Mouse (Mus musculus): ENCODE measurements around the gene Ubac2.
"Not testable (repeated sequence)": the region's sequence is repeated elsewhere in the genome, so short reads cannot be mapped to it uniquely, and the experiment has no call there.

The Ubac2 gene

GRCm38 (mm10) chr14:121878176-121878858, at the start of gene Ubac2:
TSS of gene Ubac2 (plus strand) at chr14:121878620.
- DNase-seq: peak; percentile 97

GRCm38 (mm10) chr14:121829816-121830442, 48.5 kb upstream of the Ubac2 start:
- peak; percentile 3 to 27 for DNase-seq

DNA sequence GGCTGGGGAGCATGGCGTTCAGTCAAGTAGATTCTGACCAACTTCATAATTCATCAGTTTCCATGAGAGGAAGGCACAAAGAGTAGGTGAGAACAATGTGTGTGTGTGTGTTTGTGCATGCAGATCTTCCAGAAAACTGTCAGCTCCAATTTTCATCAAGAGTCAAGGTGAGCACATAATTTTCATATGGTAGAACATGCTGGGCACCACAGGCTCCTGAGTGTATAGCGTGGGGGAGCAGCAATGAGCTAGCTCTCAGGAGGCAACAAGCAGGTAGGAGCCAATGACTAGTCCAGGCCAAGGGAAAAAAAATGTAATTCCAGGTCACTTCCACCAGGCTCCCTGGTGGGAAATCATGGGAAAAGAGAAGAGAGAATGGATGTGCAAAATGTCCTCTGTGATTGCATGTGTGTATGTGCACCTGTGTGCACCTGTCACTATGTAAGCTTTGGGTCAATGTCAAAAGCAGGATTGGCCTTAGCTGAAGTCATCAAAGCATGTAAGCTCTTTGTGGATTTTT, 45.4 kb upstream of the Ubac2 start:
- DNase-seq: no peak

DNA sequence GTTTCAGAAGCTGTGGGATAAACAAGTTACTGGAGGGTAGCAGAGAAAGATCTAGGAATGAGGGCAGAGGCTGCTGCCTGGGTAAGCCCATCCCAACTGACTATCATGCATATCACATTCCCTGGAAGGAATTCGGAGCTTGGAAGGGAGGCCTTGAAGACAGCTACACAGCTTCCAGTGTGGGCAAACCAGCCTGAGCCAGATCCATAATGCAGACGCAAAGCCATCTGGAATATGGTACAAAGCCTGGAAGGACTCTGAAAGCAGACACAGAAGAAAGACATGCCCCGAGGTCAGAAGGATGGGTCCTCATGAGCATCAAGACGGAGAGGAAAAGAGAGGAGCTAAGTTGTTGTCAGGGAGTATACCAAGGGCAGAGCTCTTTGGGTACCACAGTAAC, 40.3 kb upstream of the Ubac2 start:
- no peak for DNase-seq

DNA sequence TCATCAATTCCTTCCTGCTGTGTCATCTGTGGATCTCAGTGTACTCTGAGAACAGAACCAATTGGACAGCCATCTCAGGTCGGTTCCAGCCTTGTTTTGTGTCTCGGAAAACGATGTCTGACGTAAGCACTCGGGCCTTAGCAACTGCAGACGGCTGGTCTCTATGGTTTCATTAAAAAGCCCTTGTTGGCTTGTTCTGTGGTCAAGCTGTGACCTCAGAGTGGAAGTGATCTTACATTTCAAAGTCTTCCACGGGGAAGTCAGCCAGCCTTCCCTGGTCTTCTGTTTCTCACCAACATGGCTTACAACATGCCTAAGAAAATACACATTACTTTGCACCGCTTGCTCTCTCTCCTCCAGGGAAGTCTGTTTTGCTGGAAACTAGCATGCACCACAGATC, 38.2 kb upstream of the Ubac2 start:
- DNase-seq: no peak

- DNase-seq: no peak
Observed at GRCm38 (mm10) chr14:121844486-121844885, 33.9 kb upstream of the Ubac2 start.

- no peak for DNase-seq
Observed at GRCm38 (mm10) chr14:121851231-121851630, 27.2 kb upstream of the Ubac2 start.

GRCm38 (mm10) chr14:121852531-121852930, 25.9 kb upstream of the Ubac2 start:
- no peak for DNase-seq

DNA sequence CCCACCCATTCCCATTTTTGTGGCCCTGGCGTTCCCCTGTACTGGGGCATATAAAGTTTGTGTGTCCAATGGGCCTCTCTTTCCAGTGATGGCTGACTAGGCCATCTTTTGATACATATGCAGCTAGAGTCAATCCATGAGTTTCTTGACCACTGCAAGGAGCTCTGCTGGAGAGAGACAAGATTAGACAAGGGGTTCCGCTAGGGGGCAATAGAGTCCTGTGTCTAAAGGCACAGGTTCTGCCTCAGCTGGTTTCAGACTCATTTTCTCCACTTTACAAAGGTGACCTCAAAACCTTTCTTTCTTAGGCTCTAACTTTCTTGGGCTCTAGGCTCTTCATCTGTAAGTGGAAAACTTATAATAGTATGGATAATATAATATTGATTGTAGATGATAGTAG, 13.3 kb upstream of the Ubac2 start:
- DNase-seq: peak; percentile 36 to 51

- no peak for DNase-seq
Observed at GRCm38 (mm10) chr14:121866574-121866973, 11.8 kb upstream of the Ubac2 start.

- DNase-seq: no peak
Observed at GRCm38 (mm10) chr14:121869111-121869510, 9.3 kb upstream of the Ubac2 start.

GRCm38 (mm10) chr14:121872760-121873159, 5.7 kb upstream of the Ubac2 start:
- no peak for DNase-seq

DNA sequence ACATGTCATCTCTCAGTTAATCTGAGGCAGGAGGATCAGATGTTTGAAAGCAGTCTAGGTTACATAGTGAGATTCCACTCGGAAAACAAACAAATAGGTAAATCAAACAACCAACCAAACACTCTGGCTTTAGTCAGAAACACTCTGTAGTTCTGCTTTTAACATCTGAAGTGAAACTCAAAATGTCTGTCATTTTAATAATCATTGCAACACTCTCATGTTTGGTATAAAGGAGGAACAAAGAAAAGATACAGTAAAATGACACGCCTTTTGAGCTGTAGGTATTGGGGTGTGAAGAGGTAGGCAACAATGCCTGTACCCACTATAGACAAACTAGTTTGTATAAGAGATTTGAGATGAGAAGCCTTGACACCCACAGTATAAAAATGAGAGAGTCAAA, 5.2 kb upstream of the Ubac2 start:
- no peak for DNase-seq

DNA sequence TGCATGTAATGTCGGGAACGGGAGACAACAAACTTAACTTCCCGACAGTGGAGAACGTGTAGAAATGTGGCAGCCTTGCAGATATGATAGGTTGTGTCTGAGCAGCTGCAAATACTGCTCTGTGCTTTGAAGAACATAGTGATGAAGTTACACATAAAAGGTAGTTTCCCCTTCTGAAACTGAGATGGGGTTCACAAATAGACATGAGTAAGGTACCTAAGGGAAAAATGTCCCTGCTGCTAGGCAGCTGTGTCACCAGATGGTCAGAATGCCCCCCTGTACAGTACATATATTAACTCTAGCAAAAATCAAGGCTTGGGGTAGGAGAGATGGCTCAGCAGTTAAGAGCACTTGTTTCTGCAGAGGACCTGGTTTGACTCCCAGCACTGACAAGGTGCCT, 4.8 kb upstream of the Ubac2 start:
- no peak for DNase-seq

GRCm38 (mm10) chr14:121876190-121876589, 2.2 kb upstream of the Ubac2 start:
- DNase-seq: not testable (repeated sequence)

GRCm38 (mm10) chr14:121876860-121877259, 1.6 kb upstream of the Ubac2 start:
- no peak for DNase-seq

DNA sequence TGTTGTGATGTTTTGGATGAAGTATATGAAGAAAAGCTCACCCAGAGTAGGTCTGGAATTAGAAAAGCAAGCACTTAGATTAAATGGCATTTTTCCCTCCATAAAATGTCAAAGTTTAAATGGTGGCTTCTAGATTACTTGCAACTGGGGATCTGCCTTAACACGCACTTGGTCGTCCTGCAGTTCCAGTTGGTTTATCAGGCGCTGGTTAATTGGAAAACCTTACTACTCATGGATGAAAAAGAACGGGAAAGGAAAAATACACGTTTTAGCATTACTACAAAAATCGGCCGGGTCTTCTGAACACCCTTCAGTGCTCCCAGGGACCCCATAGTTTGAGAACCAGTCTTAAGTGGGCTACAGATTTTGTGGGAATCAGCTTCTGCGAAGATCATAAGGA, 780 bp upstream of the Ubac2 start:
- DNase-seq: no peak

GRCm38 (mm10) chr14:121878859-121879206, 413 bp downstream of the Ubac2 start:
- no peak for DNase-seq

- DNase-seq: peak in 1 of 2 experiments; percentile 44
Observed at GRCm38 (mm10) chr14:121879266-121879840, 933 bp downstream of the Ubac2 start.

GRCm38 (mm10) chr14:121881211-121881610, 2.8 kb downstream of the Ubac2 start:
- DNase-seq: peak; percentile 26 to 52

DNA sequence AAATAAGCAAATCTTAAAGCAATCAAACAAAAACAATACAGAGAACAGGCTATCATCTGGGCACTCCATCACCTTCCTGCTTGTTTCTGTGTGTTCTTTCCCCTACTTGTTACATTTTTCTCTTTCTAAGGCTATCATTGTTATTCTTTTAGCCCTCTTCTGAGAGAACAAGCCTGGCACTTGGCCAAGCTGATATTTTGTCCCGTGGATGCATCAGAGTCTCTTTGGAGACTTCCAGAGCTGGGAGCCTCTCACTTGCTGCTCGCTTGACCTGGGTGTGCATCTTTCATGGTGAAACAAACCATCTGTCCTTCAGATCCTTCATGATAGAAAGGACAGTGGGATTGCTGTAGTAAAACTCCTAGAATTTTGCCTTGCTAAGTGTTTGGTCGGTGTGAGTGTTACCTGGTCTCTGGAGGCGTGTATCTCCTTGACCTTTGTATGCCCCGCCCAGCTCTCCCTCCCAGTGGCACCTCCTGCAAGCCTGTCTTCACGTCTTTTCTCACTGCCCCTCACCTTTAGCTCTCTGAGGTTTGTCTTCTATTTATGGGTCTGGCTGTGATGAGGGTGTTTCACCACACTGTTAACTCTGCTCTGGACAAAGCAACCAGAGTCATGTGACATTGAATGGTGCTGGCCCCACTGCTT, 5.9 kb downstream of the Ubac2 start:
- DNase-seq: no peak

DNA sequence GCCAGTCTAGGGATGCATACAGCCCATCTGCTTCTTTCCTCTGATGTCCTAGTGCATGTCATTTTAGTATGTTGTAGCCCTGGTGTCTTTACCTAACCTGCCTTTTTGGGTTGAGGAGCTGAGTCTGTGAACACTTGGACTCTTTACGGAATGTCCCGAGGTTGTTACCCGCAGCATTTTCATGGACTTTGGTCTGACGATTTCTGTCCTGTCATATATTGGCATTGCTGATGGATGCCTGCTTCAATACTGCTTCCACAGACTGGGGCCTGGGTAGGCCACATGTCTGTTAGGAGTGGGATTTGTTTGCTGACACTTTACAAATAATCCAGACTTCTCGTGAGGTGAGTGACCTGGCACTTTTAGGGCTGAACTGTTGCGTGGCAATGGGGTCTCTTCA, 15.3 kb downstream of the Ubac2 start:
- DNase-seq: no peak

DNA sequence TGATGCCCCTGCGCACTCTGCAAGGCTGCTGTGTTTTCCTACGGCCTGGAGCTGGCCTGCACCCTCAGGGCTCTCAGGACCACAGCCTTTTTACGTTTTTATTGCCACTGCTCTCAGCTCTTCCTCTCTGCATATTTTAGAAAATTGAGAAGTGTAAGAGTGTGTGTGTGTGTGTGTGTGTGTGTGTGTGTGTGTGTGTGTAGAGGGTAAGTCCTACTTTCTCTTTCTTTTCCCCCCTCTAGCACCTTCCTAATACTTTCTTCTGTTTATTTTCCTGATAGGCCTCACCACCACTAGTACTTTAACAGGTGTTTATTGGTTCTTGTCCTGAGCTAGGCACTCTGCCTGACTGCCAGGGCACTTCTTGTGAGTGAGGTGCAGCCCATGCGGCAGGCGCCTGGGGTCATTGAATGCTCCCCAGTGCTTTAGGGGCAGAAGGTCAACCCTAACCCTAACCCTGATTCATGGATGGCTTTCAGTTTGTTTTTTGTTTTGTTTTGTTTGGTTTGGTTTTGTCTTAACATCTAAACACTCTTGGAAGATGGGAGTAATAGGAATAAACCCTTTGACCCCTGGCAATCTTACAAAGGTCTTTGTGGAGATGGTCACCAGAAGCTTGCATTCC, 16.2 kb downstream of the Ubac2 start:
- DNase-seq: no peak
